Comparison of ENCODE assay signal across 9 mouse cellular contexts in genomic region chr11:35797751-35798494, GRCm38 (mm10). TPM values are rescaled to one million over a fixed set of nuclear protein-coding genes. Genes with fewer than 3 reads are reported as not detected.
DNase-seq lines count a peak whose midpoint lies in the region; ATAC-seq and TF ChIP-seq lines count a peak whose summit lies in the region.
"Had no signal": no experiment of that assay in that cellular context is flagged by ENCODE, and none has a peak within 500 bp of the region (broad histone marks: within the 10 kb centered on the region; RNA-seq: fewer than 3 reads in every experiment).

No protein-coding gene starts in this region.

- intact Hi-C loops in gastrocnemius, postnatal 14 days (cut with DNase I; ENCODE audit: low total_unique reads) = no loop called here

- H3K27me3 ChIP-seq in lung, postnatal 0 days (replicated peaks; ENCODE audit: insufficient read depth, low read length) = peaks cover 13% of the 10 kb centered on the region
- H3K27me3 ChIP-seq in hindbrain, postnatal 0 days (ENCODE audit: insufficient read depth, low read length) = no peaks in the 10 kb centered on the region
- H3K27me3 ChIP-seq in liver, postnatal 0 days (ENCODE audit: insufficient read depth, low read length) = peaks cover 42% of the 10 kb centered on the region
- peaks cover 39% of the 10 kb centered on the region for H3K27me3 ChIP-seq in stomach, embryonic 15.5 days (replicated peaks)

- H3K4me2 ChIP-seq in lung, postnatal 0 days (replicated peaks; ENCODE audit: low read depth, low read length) = peak overlapping the region; percentile 27; the same call in 1 of the 2 replicates
- H3K4me2 ChIP-seq in hindbrain, postnatal 0 days (ENCODE audit: low read depth, low read length) = peak overlapping the region; percentile 78
- peak overlapping the region; percentile 31 for H3K4me2 ChIP-seq in liver, postnatal 0 days (ENCODE audit: low read depth, low read length)
- H3K4me2 ChIP-seq in stomach, embryonic 15.5 days = peak overlapping the region; percentile 56

- H3K9me3 ChIP-seq in lung, postnatal 0 days (ENCODE audit: low read length) = no peaks in the 10 kb centered on the region
- H3K9me3 ChIP-seq in hindbrain, postnatal 0 days (ENCODE audit: low read length) = no peaks in the 10 kb centered on the region
- no peaks in the 10 kb centered on the region for H3K9me3 ChIP-seq in liver, postnatal 0 days (ENCODE audit: low read length)
- no peaks in the 10 kb centered on the region for H3K9me3 ChIP-seq in stomach, embryonic 15.5 days

- WGBS in lung, postnatal 0 days = 6% methylated on average over 52 of the region's 86 CpGs
- 2% methylated on average over 55 of the region's 86 CpGs for WGBS in hindbrain, postnatal 0 days
- 6% methylated on average over 48 of the region's 86 CpGs for WGBS in liver, postnatal 0 days (ENCODE audit: insufficient replicate concordance)
- 5% methylated on average over 75 of the region's 86 CpGs for WGBS in stomach, embryonic 15.5 days

- TF ChIP-seq CTCF in lung, postnatal 0 days (IDR thresholded peaks at IDR 0.05) = no peak
- TF ChIP-seq CTCF in hindbrain, postnatal 0 days (IDR thresholded peaks at IDR 0.05; ENCODE audit: low read depth) = no peak
- no peak for TF ChIP-seq CTCF in liver, postnatal 0 days (IDR thresholded peaks at IDR 0.05; ENCODE audit: low read depth)

- no peak for TF ChIP-seq EP300 in lung, postnatal 0 days (IDR thresholded peaks at IDR 0.05)
- no peak for TF ChIP-seq EP300 in liver, postnatal 0 days (IDR thresholded peaks at IDR 0.05; ENCODE audit: low read depth)

- no peak overlapping the region for H3K27ac ChIP-seq in lung, postnatal 0 days (ENCODE audit: low read length)
- H3K27ac ChIP-seq in hindbrain, postnatal 0 days = peak overlapping the region; percentile 92
- H3K27ac ChIP-seq in liver, postnatal 0 days (ENCODE audit: low read depth) = no peak overlapping the region
- H3K27ac ChIP-seq in stomach, embryonic 15.5 days = no peak overlapping the region

- no peak for DNase-seq in lung, postnatal 0 days (ENCODE audit: low spot score)
- no peak for DNase-seq in lung, postnatal 25 days (ENCODE audit: low spot score)
- peak; percentile 38 for DNase-seq in embryo, embryonic 11 days
- DNase-seq in hindbrain, postnatal 0 days (ENCODE audit: low spot score) = peak; percentile 59
- DNase-seq in liver, postnatal 0 days = no peak
- no peak for DNase-seq in gastrocnemius, postnatal 14 days
- DNase-seq in ovary, postnatal 36 days (ENCODE audit: low spot score) = no peak

- H3K9ac ChIP-seq in lung, postnatal 0 days (replicated peaks; ENCODE audit: low read depth) = no peak overlapping the region
- peak overlapping the region; percentile 77 for H3K9ac ChIP-seq in hindbrain, postnatal 0 days (replicated peaks; ENCODE audit: low read length)
- H3K9ac ChIP-seq in liver, postnatal 0 days (replicated peaks) = no peak overlapping the region
- H3K9ac ChIP-seq in stomach, embryonic 15.5 days = no peak overlapping the region

- no peak for ATAC-seq in lung, postnatal 0 days
- ATAC-seq in hindbrain, postnatal 0 days = peak; percentile 75
- ATAC-seq in liver, postnatal 0 days = no peak
- no peak for ATAC-seq in stomach, embryonic 15.5 days (ENCODE audit: insufficient read depth, low FRiP score, low read depth)

- H3K36me3 ChIP-seq in lung, postnatal 0 days (ENCODE audit: insufficient read depth, low read length) = no peaks in the 10 kb centered on the region
- H3K36me3 ChIP-seq in hindbrain, postnatal 0 days (ENCODE audit: insufficient read depth, low read length) = no peaks in the 10 kb centered on the region
- H3K36me3 ChIP-seq in liver, postnatal 0 days (replicated peaks; ENCODE audit: insufficient read depth, low read length) = no peaks in the 10 kb centered on the region
- no peaks in the 10 kb centered on the region for H3K36me3 ChIP-seq in stomach, embryonic 15.5 days

- H3K4me3 ChIP-seq in lung, postnatal 0 days (ENCODE audit: low read depth, low read length) = 0 out of 2 replicates have a peak overlapping the region, but pooled peaks have one; percentile 5
- peak overlapping the region; percentile 71 for H3K4me3 ChIP-seq in hindbrain, postnatal 0 days (ENCODE audit: low read length)
- no peak overlapping the region for H3K4me3 ChIP-seq in liver, postnatal 0 days (ENCODE audit: low read depth, low read length)
- H3K4me3 ChIP-seq in stomach, embryonic 15.5 days (replicated peaks) = peak overlapping the region; percentile 32
- H3K4me3 ChIP-seq: myocyte had no signal

- H3K4me1 ChIP-seq in lung, postnatal 0 days (ENCODE audit: insufficient read depth, low read depth, low read length) = no peaks in the 10 kb centered on the region
- H3K4me1 ChIP-seq in hindbrain, postnatal 0 days (ENCODE audit: insufficient read depth, low read length) = peaks cover 13% of the 10 kb centered on the region
- H3K4me1 ChIP-seq in liver, postnatal 0 days (ENCODE audit: insufficient read depth) = no peaks in the 10 kb centered on the region
- peaks cover 9% of the 10 kb centered on the region for H3K4me1 ChIP-seq in stomach, embryonic 15.5 days

RNA-seq across cellular contexts. Expression of gene Fbll1, which starts 0.8 kb away (rescaled TPM):
- not detected in 2 replicates for polyA plus RNA-seq in lung, postnatal 0 days (2015; fragmentation: Nextera tagmentation; extraction: Ambion mirVana)
- 64.1 and 65.2 TPM in 2 replicates for total RNA-seq in hindbrain, postnatal 0 days (2014; rRNA removed)
- polyA plus RNA-seq in hindbrain, postnatal 0 days (2015; fragmentation: Nextera tagmentation; extraction: Ambion mirVana) = 30.4 and 35.0 TPM in 2 replicates
- polyA plus RNA-seq in liver, postnatal 0 days (2015; fragmentation: Nextera tagmentation; extraction: Ambion mirVana) = not detected in 2 replicates
- polyA plus RNA-seq in stomach, embryonic 15.5 days (2015; fragmentation: Nextera tagmentation; extraction: Ambion mirVana) = 0.57 and 0.90 TPM in 2 replicates
- not detected for total RNA-seq in gastrocnemius, postnatal 14 days (2021)
- polyA plus RNA-seq: myocyte had no signal

RNA-seq across cellular contexts. Expression of gene Pank3, which starts 28.6 kb away (rescaled TPM):
- 12.4 and 14.1 TPM in 2 replicates for polyA plus RNA-seq in lung, postnatal 0 days (2015; fragmentation: Nextera tagmentation; extraction: Ambion mirVana)
- 62.5 and 68.7 TPM in 2 replicates for total RNA-seq in hindbrain, postnatal 0 days (2014; rRNA removed)
- 13.3 and 13.6 TPM in 2 replicates for polyA plus RNA-seq in hindbrain, postnatal 0 days (2015; fragmentation: Nextera tagmentation; extraction: Ambion mirVana)
- polyA plus RNA-seq in liver, postnatal 0 days (2015; fragmentation: Nextera tagmentation; extraction: Ambion mirVana) = 4.8 and 5.5 TPM in 2 replicates
- 16.2 and 17.6 TPM in 2 replicates for polyA plus RNA-seq in stomach, embryonic 15.5 days (2015; fragmentation: Nextera tagmentation; extraction: Ambion mirVana)
- total RNA-seq in gastrocnemius, postnatal 14 days (2021) = 10 to 100 TPM; 17.0 to 18.3 TPM

RNA-seq across cellular contexts. Expression of gene Rars, which starts 36.4 kb away (rescaled TPM):
- 29.4 TPM in 2 replicates for polyA plus RNA-seq in lung, postnatal 0 days (2015; fragmentation: Nextera tagmentation; extraction: Ambion mirVana)
- total RNA-seq in hindbrain, postnatal 0 days (2014; rRNA removed) = 27.4 and 30.0 TPM in 2 replicates
- polyA plus RNA-seq in hindbrain, postnatal 0 days (2015; fragmentation: Nextera tagmentation; extraction: Ambion mirVana) = 56.6 and 58.7 TPM in 2 replicates
- polyA plus RNA-seq in liver, postnatal 0 days (2015; fragmentation: Nextera tagmentation; extraction: Ambion mirVana) = 26.9 and 28.3 TPM in 2 replicates
- polyA plus RNA-seq in stomach, embryonic 15.5 days (2015; fragmentation: Nextera tagmentation; extraction: Ambion mirVana) = 81.6 and 94.9 TPM in 2 replicates
- total RNA-seq in gastrocnemius, postnatal 14 days (2021) = 10 to 100 TPM; 47.8 to 56.6 TPM

Comparison
In these comparisons a context has a peak if more than half of its experiments do, and no peak if none do; other contexts are left out.
1. DNase-seq: peak in embryo, embryonic 11 days (single experiment) and hindbrain, postnatal 0 days (single experiment); none in lung, postnatal 0 days (single experiment), lung, postnatal 25 days (single experiment), liver, postnatal 0 days (single experiment), gastrocnemius, postnatal 14 days (single experiment) and ovary, postnatal 36 days (single experiment).
2. H3K4me2 ChIP-seq: peak in every context shown above with its lines; median percentile 78 in hindbrain, postnatal 0 days; 56 in stomach, embryonic 15.5 days; 31 in liver, postnatal 0 days; 27 in lung, postnatal 0 days.
3. RNA of gene Fbll1, which starts 0.8 kb away (polyA plus RNA-seq): 30.4 to 35.0 TPM in hindbrain, postnatal 0 days; 0.57 to 0.90 TPM in stomach, embryonic 15.5 days, not detected in lung, postnatal 0 days and not detected in liver, postnatal 0 days; every median in the first group is over 10 times any median in the second.